Mouse (Mus musculus): ENCODE results near the gene App. TPM values are rescaled to one million over a fixed set of nuclear protein-coding genes. Genes with fewer than 3 reads are reported as not detected.

The App gene
- total RNA-seq, 4 experiments from 2014 or later = 121 to 133 (median 126) TPM

DNA sequence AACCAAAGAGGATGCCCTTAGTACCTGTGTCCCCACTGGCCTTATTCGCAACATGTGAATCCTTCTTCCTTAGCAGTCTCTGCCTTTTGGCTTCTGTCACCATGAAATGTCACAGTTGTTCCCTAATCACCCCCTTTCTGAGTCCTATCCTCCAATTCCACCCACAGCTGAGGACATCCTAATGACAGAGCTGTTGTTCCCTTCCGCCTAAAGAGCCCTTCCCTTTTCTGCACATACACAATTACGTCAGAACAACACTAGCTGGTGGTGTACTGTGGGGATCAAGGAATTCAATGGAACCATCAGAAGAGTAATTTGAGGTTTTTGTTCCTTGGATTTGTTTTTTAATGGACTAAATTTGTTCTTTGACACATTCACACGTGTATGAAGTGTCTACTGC is 48.9 kb downstream of the App start:
- no peak for DNase-seq (ENCODE audit: low spot score)

- no peak for DNase-seq (ENCODE audit: low spot score)
These were observed 51.6 kb downstream of the App start for GRCm38 (mm10) chr16:85121983-85122382.

DNA sequence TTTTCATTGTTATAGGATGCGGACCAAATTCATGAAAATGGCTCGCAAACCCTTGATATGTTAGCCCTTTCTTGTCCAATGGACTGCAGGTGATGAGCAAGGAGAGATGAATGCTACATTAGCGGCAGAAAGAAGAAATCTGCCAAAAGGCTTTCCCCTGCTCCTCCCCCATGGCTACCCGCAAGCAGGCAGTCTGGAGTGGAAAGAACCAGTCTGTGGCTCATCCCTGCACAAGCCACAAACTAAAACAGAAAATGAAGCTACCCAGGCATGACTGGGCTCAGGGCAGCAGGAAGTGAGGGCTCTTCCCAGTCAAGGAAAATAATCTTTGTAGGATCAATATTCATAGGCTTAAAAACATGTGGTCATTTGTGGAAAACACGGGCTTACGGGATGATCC is 54.6 kb downstream of the App start:
- DNase-seq (ENCODE audit: low spot score) = no peak

DNA sequence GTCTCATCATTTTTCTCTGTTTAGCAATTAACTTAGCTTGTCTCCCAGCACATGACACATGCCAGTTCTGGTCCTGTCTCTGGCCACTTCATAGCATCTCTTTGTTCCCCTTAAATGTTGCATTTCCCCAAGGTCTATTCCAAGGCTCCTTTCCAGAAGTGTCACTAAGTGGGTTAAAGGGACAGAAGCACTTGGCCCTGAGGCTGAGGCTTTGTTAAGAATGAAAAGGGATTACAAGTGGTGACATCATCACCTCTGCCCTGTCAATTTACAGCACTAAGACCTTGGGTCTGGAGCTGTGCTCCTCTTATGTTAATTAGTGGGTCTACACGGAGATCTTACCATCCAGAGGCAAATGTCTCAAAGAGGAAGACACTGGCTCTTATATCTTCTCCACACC is 56.0 kb downstream of the App start:
- DNase-seq (ENCODE audit: low spot score) = no peak

DNA sequence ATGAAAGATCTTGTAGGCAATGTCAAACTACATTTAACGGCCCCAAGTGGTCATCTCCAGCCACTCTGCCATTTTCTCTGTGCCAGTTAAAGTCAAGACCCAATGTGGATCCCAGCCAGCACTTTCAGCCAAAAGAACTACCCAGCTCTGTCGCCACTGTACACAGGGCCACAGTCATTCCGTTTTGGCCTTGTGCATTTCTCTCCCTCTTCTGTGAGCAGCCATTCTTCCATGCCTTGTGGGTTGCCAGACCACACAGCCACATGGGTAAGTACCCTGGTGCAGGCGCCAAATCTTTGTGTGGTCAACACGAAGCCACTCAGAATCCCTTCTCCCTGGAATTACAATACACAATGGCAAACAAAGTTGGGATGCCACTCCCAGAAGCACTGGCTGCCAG is 57.7 kb downstream of the App start:
- DNase-seq (ENCODE audit: low spot score) = no peak

- no peak for DNase-seq (ENCODE audit: low spot score)
These were observed 58.8 kb downstream of the App start for GRCm38 (mm10) chr16:85114742-85115141.

- no peak for DNase-seq (ENCODE audit: low spot score)
These were observed 59.6 kb downstream of the App start for GRCm38 (mm10) chr16:85113941-85114340.

- no peak for DNase-seq (ENCODE audit: low spot score)
These were observed 61.3 kb downstream of the App start for GRCm38 (mm10) chr16:85112254-85112653.

- no peak for DNase-seq (ENCODE audit: low spot score)
These were observed 63.1 kb downstream of the App start for GRCm38 (mm10) chr16:85110428-85110827.

DNA sequence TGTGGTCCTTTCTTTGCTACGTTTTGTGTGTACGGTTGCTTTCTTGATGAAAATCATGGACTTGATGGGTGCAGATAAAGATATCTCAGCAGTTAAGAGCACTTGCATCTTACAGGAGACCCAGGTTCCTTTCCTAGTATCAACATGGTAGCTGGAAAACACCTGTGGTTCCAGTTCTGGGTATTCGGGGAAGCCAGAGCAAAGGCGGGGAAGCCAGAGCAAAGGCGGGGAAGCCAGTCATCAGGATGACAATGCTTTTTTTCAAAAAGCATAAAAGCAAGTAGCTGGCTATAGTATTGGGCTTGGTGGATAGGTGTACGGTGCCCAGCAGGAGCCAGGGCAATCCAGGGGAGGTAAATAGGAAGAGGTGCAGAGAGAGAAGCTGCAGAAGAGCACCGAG is 65.1 kb downstream of the App start:
- DNase-seq (ENCODE audit: low spot score) = no peak

GRCm38 (mm10) chr16:85106644-85107323 is 66.8 kb downstream of the App start:
- no peak for DNase-seq (ENCODE audit: low spot score)

DNA sequence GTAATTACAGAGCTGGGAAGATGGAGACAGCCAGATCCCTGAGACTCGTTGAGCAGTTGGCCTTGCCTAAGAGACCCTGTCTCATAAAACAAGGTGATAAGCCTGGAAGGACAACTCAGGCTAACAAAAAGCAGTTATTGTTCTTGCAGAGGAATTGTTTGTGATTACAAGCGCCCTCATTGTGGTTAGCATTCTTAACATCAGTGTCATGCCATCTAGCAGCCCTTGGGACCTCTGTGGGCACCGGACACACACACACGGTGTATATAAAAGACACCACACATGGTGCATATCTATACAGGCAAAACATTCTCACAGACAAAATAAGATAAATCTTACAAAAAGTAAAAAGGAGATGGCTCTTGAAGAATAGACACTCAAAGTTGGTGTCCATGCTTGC is 68.0 kb downstream of the App start:
- no peak for DNase-seq (ENCODE audit: low spot score)

- DNase-seq (ENCODE audit: low spot score) = no peak
These were observed 70.3 kb downstream of the App start for GRCm38 (mm10) chr16:85103116-85103787.

GRCm38 (mm10) chr16:85101544-85101943 is 72.0 kb downstream of the App start:
- no peak for DNase-seq (ENCODE audit: low spot score)

DNA sequence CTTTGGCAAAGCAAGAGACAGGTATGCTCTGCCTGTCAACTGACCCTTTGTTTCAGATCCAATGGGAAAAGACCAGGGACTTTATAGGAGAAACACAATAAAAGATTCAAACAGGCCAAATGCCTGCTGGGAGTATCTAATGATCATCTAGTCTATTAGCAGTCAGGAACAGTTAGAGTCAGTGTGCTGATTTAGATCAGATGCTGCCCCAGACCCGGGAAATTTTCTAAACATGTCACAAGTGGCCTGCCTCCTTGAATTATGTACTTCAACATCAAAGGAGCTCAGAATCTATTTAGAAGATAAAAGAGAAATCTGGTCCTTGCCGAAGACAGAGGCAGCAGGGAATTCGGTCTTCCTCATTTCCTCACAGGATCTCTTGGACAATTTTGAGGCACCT is 72.8 kb downstream of the App start:
- no peak for DNase-seq (ENCODE audit: low spot score)

DNA sequence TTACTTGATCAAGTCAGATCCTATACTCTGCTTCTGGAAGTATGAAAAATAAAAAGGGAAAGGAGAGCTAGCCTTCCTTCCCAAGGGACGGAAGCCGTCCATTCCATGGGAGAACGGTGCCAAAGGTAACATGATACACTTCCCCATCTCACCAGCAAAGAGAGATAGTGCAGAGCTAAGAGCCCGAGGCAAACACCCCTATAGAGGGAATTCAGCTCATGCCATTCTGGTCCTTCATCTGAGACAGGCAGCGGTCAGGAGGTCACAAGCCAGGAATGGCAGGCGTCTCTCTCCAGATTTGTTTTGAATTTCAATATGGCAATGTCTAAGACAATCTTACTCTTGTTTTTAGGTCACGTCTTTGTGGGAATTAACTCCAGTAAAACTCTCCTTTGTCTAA is 74.1 kb downstream of the App start:
- DNase-seq (ENCODE audit: low spot score) = no peak

DNA sequence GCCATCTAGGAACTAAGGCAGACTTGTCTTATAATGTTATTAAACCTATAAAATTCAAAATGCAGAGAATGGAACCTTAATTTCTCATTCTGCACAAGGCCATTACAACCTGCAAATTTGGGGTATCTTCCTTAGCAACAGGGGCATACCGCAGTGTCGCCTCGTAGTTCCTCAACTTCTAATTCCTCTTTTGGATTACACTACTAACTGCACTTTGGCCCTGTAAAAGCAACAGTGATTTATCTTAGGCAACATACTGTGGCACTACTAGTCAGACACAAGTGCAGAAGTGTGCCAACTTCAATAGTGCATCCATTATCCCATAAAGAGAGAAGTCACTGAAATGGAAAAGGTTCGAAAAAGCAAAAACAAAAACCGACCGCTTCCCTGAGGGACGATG is 74.5 kb downstream of the App start:
- no peak for DNase-seq (ENCODE audit: low spot score)

- no peak for DNase-seq (ENCODE audit: low spot score)
These were observed 77.2 kb downstream of the App start for GRCm38 (mm10) chr16:85096396-85096795.

GRCm38 (mm10) chr16:85095923-85096322 is 77.6 kb downstream of the App start:
- no peak for DNase-seq (ENCODE audit: low spot score)

- DNase-seq (ENCODE audit: low spot score) = no peak
These were observed 80.9 kb downstream of the App start for GRCm38 (mm10) chr16:85092644-85093091.

GRCm38 (mm10) chr16:85092183-85092582 is 81.4 kb downstream of the App start:
- DNase-seq (ENCODE audit: low spot score) = no peak

- no peak for DNase-seq (ENCODE audit: low spot score)
These were observed 82.6 kb downstream of the App start for GRCm38 (mm10) chr16:85090992-85091391.

DNA sequence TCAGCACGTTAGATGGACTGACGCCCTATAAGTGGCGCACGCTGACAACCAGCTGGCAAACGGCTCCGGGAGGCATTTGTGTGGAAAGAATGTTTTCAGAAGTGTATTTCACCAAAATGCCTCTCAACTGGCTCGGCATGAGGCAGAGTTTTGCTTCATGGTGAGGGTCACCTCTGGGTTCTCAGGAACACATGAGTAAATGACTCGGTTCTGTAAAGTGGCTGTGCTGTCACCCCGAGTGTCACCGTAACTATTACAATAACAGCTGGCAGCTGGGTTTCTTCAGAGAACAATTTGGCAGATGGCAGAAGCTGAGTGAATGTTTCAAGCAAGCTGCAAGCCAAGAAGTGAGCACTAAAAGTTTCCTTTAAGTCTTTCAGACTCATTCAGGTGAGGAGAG is 85.4 kb downstream of the App start:
- DNase-seq (ENCODE audit: low spot score) = no peak

DNA sequence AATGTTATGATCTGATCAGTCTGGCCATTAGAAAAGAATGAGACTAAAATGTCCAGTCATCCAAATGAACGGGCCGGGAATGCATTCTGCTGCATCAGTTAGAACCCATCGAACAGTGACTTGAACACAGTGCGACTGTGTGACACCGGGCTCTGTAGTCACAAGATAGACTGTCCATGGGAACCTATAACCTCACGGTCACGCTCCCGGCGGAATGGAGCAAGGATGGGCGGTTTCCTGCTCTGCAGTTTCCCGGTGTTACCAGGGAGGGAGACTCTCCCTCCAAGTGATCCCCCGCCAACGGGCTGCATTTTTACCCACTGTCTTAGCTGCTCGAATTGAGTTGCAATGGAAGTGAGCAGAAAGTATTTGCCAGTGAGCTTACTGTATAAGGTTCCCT is 87.3 kb downstream of the App start:
- DNase-seq (ENCODE audit: low spot score) = no peak
